Mouse (Mus musculus): ENCODE data around the gene Trim54.

- TF ChIP-seq EP300 (IDR thresholded peaks at IDR 0.05) (no peak), CTCF (IDR thresholded peaks at IDR 0.05) (no peak)
Measured at GRCm38 (mm10) chr5:31181183-31181770, 64.8 kb downstream of the Trim54 start.
